Mouse (Mus musculus) liver, adult 2 months (tissue): ENCODE data around the gene Rcn2. TPM values are rescaled to one million over a fixed set of nuclear protein-coding genes. Genes with fewer than 3 reads are reported as not detected.

ENCODE experiments used
- DNase-seq: peaks from one replicate; pipeline ENCODE4 v3.0.0-alpha.2; 2011; ENCODE audit warnings: low read depth, low spot score; ENCODE audit errors: extremely low read depth
- H3K27ac ChIP-seq: fragments of 200-500 bp; replicated peaks from 2 replicates; pipeline ENCODE4 v1.5.1; 2012; ENCODE audit warnings: low read depth, mild to moderate bottlenecking, control low read depth, inconsistent platforms, low read length; ENCODE audit not compliant: insufficient read depth
- H3K27me3 ChIP-seq: fragments of 200-500 bp; 2 replicates; pipeline ENCODE4 v1.6.1; 2012; ENCODE audit warnings: mild to moderate bottlenecking, moderate library complexity, low read length, inconsistent platforms; ENCODE audit not compliant: control insufficient read depth, insufficient read depth
- H3K36me3 ChIP-seq: fragments of 200-500 bp; 2 replicates; pipeline ENCODE4 v1.6.1; 2012; ENCODE audit warnings: low read length, inconsistent platforms; ENCODE audit not compliant: control insufficient read depth, insufficient read depth
- H3K4me1 ChIP-seq: fragments of 200-500 bp; 2 replicates; pipeline ENCODE4 v1.6.1; 2011; ENCODE audit warnings: low read length; ENCODE audit not compliant: control insufficient read depth, insufficient read depth
- H3K4me3 ChIP-seq: fragments of 200-500 bp; 2 replicates; pipeline ENCODE4 v1.5.1; 2011; ENCODE audit warnings: low read depth, mild to moderate bottlenecking, control low read depth, low read length, moderate library complexity; ENCODE audit not compliant: insufficient read depth
- H3K79me2 ChIP-seq: fragments of 200-500 bp; 2 replicates; pipeline ENCODE4 v1.6.1; 2012; ENCODE audit warnings: inconsistent platforms, mild to moderate bottlenecking, low read length, moderate library complexity; ENCODE audit not compliant: control insufficient read depth, insufficient read depth
- H3K9ac ChIP-seq: fragments of 200-500 bp; 2 replicates; pipeline ENCODE4 v1.6.1; 2012; ENCODE audit warnings: low read depth, mild to moderate bottlenecking, control low read depth, inconsistent platforms, low read length
- CTCF ChIP-seq: fragments of 200-500 bp; IDR thresholded peaks from 2 replicates; pipeline ENCODE4 v1.5.1; 2011; ENCODE audit warnings: low read depth, low read length, control low read depth
- POLR2A ChIP-seq: fragments of 200-500 bp; IDR thresholded peaks from 2 replicates; pipeline ENCODE4 v1.6.1; 2011; ENCODE audit warnings: low read length, control low read depth; ENCODE audit not compliant: insufficient read depth; ENCODE audit errors: extremely low read depth
- WGBS: fragments of 180-500 bp; shearing (Covaris S2); methylation state at CpG from one replicate; pipeline ENCODE4 v1.1.7; 2018; 5-methylcytosine and 5-hydroxymethylcytosine counted together
- polyA plus RNA-seq: library from polyadenylated mRNA; depleted of rRNA; stranded (reverse); fragments of >200 nt; gene quantifications from 2 replicates; pipeline ENCODE4 v1.2.3, GENCODE M21; 2012
- total RNA-seq: library from RNA; depleted of rRNA; stranded (reverse); fragments of >200 nt; gene quantifications from 2 replicates; pipeline ENCODE4 v1.2.3, GENCODE M21; 2014

Gene Rcn2
- total and polyA plus RNA-seq, 2 experiments, result 6.6 to 9.0 TPM

DNA sequence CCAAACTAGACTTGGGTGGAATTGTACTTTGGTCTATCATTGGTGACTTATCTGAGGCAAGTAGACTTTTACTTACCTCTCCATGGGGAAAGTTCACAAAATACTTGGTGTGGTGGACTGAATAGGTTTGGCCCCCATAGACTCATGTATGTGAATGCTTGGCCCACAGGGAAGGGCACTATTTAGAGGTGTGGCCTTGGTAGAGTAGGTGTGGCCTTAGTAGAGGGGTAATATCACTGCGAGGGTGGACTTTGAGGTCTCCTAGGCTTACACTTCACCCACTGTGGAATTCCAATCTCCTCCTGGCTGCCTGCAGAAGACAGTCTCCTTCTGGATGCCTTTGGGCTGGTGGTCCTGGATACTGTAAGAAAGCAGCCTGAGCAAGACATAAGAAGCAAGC, 27.0 kb downstream of the Rcn2 start:
- H3K36me3 ChIP-seq, result no peaks in the 10 kb centered on the region

GRCm38 (mm10) chr9:56072861-56073260, 31.2 kb downstream of the Rcn2 start:
- H3K4me3 ChIP-seq, result no peak overlapping the region
- no peaks in the 10 kb centered on the region for H3K4me1 ChIP-seq
- H3K27ac ChIP-seq, result no peak overlapping the region
- no peaks in the 10 kb centered on the region for H3K27me3 ChIP-seq
- H3K36me3 ChIP-seq, result no peaks in the 10 kb centered on the region
- no peaks in the 10 kb centered on the region for H3K79me2 ChIP-seq
- TF ChIP-seq POLR2A, result no peak
- TF ChIP-seq CTCF, result no peak
- DNase-seq, result peak; percentile 16
- no peak overlapping the region for H3K9ac ChIP-seq
- 37% methylated on average over 2 of the region's 2 CpGs for WGBS

More for the DNA sequence above, 27.0 kb downstream of the Rcn2 start:
- no peaks in the 10 kb centered on the region for H3K27me3 ChIP-seq
- no peak for TF ChIP-seq POLR2A
- no peak for TF ChIP-seq CTCF
- DNase-seq, result no peak
- H3K79me2 ChIP-seq, result no peaks in the 10 kb centered on the region
- no peak overlapping the region for H3K9ac ChIP-seq
- H3K27ac ChIP-seq, result no peak overlapping the region
- H3K4me1 ChIP-seq, result no peaks in the 10 kb centered on the region
- H3K4me3 ChIP-seq, result no peak overlapping the region
- WGBS, result 94% methylated on average over 1 of the region's 1 CpGs

GRCm38 (mm10) chr9:56074863-56075262, 33.2 kb downstream of the Rcn2 start:
- Histone ChIP-seq H3K9ac (no peak overlapping the region), H3K4me1 (no peaks in the 10 kb centered on the region), H3K27ac (no peak overlapping the region), H3K27me3 (no peaks in the 10 kb centered on the region), H3K79me2 (no peaks in the 10 kb centered on the region), H3K36me3 (no peaks in the 10 kb centered on the region), H3K4me3 (no peak overlapping the region)
- DNase-seq, result no peak
- TF ChIP-seq CTCF (no peak), POLR2A (no peak)
- WGBS, result 91% methylated on average over 12 of the region's 12 CpGs

DNA sequence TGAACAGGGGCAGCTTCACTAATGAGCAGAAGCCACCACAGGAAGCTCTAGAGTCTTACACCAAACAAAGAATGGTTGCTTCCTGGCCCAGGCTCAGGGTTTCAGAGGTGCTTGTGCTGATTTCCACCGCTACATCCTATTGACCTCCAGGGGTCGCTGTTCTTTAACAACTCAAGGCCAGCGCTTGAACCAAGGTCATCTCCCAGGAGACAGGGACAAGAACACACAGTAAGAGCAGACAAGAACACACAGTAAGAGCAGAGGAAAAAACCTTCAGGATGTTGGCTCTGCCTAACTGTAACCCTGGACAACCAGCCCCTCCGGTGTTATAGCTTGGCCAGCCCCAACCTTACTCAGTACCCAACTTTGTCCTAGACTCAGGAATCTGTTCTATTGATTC, 33.6 kb downstream of the Rcn2 start:
- H3K4me1 ChIP-seq, result no peaks in the 10 kb centered on the region
- H3K9ac ChIP-seq, result no peak overlapping the region
- H3K27ac ChIP-seq, result 0 out of 2 replicates have a peak overlapping the region, but pooled peaks have one; percentile 4
- no peak for TF ChIP-seq POLR2A
- TF ChIP-seq CTCF, result peak; percentile 52; the same call in 1 of the 2 replicates
- H3K27me3 ChIP-seq, result no peaks in the 10 kb centered on the region
- H3K36me3 ChIP-seq, result no peaks in the 10 kb centered on the region
- H3K4me3 ChIP-seq, result no peak overlapping the region
- DNase-seq, result peak; percentile 50
- no peaks in the 10 kb centered on the region for H3K79me2 ChIP-seq
- 19% methylated on average over 4 of the region's 4 CpGs for WGBS

DNA sequence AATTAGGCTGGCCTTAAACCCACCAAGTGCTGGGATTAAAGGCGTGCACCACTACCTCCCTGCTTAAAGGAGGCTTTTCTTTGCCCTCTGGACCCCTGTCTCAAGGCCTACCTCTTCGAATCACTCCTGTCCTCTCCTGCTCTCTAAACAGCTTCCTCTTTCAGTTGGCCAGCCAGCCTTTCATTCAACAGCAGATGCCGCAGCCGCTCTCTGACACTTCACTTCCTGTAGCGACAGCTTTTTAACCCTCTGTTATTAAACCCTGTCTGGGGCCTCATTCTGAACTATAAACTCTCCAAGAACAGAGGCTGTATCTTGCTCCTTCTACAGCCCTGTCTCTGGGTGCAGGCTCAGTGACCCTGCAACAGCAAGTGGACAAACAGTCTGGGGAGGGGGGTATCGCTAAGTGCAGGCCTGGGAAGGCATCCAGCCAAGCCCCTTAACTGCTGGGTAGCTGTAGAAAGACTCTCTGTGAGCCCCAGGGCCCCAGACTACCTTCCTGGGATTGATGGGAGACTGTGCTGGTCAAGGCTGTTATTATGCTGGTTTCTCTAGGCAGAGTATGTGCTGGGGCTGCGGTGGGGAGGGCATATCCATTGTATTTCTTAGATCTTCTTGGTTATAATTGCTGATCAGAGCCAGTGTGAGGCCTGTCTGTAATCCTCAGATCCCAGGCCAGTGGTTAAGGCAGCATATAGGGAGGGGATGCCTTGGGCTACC, 34.4 kb downstream of the Rcn2 start:
- Histone ChIP-seq H3K9ac (no peak overlapping the region), H3K4me1 (no peaks in the 10 kb centered on the region), H3K36me3 (no peaks in the 10 kb centered on the region), H3K4me3 (no peak overlapping the region), H3K27me3 (no peaks in the 10 kb centered on the region), H3K27ac (0 out of 2 replicates have a peak overlapping the region, but pooled peaks have one; percentile 4), H3K79me2 (no peaks in the 10 kb centered on the region)
- DNase-seq, result peak; percentile 7
- TF ChIP-seq POLR2A (no peak), CTCF (no peak)
- WGBS, result 61% methylated on average over 7 of the region's 7 CpGs

GRCm38 (mm10) chr9:56079587-56079986, 37.9 kb downstream of the Rcn2 start:
- 77% methylated on average over 5 of the region's 5 CpGs for WGBS
- Histone ChIP-seq H3K4me3 (no peak overlapping the region), H3K9ac (no peak overlapping the region), H3K4me1 (no peaks in the 10 kb centered on the region), H3K27me3 (no peaks in the 10 kb centered on the region), H3K36me3 (no peaks in the 10 kb centered on the region), H3K79me2 (no peaks in the 10 kb centered on the region), H3K27ac (no peak overlapping the region)
- TF ChIP-seq POLR2A (no peak), CTCF (no peak)
- no peak for DNase-seq
